Mouse (Mus musculus) midbrain, embryonic 10.5 days (tissue): ENCODE data around the gene Dhx15. TPM values are rescaled to one million over a fixed set of nuclear protein-coding genes. Genes with fewer than 3 reads are reported as not detected.

Source experiments
- DNase-seq: peaks from one replicate; pipeline ENCODE4 v3.0.0-alpha.2; 2017; ENCODE audit warnings: low spot score
- H3K27ac ChIP-seq: fragments of 300-500 bp; sonication (generic); replicated peaks from 2 replicates; pipeline ENCODE4 v1.5.1; 2016; ENCODE audit warnings: mild to moderate bottlenecking
- H3K27me3 ChIP-seq: fragments of 300-500 bp; sonication (generic); 2 replicates; pipeline ENCODE4 v1.6.1; 2016; ENCODE audit warnings: low read depth, mild to moderate bottlenecking; ENCODE audit not compliant: poor library complexity, severe bottlenecking
- H3K36me3 ChIP-seq: fragments of 300-500 bp; sonication (generic); 2 replicates; pipeline ENCODE4 v1.6.1; 2016; ENCODE audit warnings: mild to moderate bottlenecking, moderate library complexity
- H3K4me1 ChIP-seq: fragments of 300-500 bp; sonication (generic); 2 replicates; pipeline ENCODE4 v1.6.1; 2016
- H3K4me3 ChIP-seq: fragments of 300-500 bp; sonication (generic); 2 replicates; pipeline ENCODE4 v1.5.1; 2016; ENCODE audit warnings: mild to moderate bottlenecking, moderate library complexity
- H3K9me3 ChIP-seq: fragments of 300-500 bp; sonication (generic); replicated peaks from 2 replicates; pipeline ENCODE4 v1.6.1; 2016; ENCODE audit warnings: mild to moderate bottlenecking
- WGBS: fragments of 180-500 bp; shearing (Covaris S2); methylation state at CpG from one replicate; pipeline ENCODE4 v1.1.7; 2016; 5-methylcytosine and 5-hydroxymethylcytosine counted together
- polyA plus RNA-seq: library from polyadenylated mRNA; unstranded; fragments of >200 nt; fragmentation: Nextera tagmentation; extraction: Ambion mirVana; gene quantifications from 2 replicates; pipeline ENCODE4 v1.2.1, GENCODE M21; 2016

The Dhx15 gene
- polyA plus RNA-seq, 1 experiment from 2014 or later: 204 TPM

DNA sequence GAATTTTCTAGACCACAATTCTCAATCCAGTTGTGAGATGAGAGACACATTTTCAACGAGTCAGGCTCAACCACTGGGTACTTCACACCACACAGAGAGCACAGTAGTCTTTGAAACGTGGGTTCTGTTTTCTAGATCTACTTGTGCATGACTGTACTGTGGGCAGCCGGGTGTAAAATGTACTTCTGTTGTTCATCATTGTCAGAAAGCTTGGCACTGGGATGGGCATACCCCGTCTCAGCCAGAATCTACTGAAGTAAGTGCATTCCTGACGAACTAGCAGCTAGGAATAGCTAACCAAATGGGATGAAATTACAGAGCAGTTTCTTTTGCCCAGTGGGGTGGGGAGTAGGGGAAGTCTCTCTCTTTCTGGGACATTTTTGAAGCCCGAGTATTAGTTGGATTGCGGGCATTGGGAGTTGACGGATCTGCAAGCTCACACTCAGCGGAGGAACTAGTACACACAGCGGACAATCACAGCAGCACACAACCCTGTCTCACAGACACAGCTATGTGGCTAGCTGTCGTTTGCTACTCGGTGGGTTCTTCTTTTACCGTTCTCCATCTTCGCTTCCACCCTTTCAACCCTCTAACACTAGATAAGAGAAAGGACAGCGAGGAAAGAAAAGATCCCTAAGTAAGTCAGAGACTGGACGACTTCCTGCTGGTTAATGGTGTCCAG lies 54.7 kb downstream of the Dhx15 start:
- no peak overlapping the region for H3K4me3 ChIP-seq
- H3K36me3 ChIP-seq: peaks cover 45% of the 10 kb centered on the region
- H3K27ac ChIP-seq: no peak overlapping the region
- H3K4me1 ChIP-seq: no peaks in the 10 kb centered on the region
- 89% methylated on average over 16 of the region's 16 CpGs for WGBS
- DNase-seq: no peak
- H3K9me3 ChIP-seq: no peaks in the 10 kb centered on the region
- no peaks in the 10 kb centered on the region for H3K27me3 ChIP-seq

- H3K4me1 ChIP-seq: no peaks in the 10 kb centered on the region
- H3K4me3 ChIP-seq: no peak overlapping the region
- no peaks in the 10 kb centered on the region for H3K27me3 ChIP-seq
- H3K36me3 ChIP-seq: peaks cover 19% of the 10 kb centered on the region; the same call in 1 of the 2 replicates
- H3K27ac ChIP-seq: no peak overlapping the region
- 93% methylated on average over 7 of the region's 7 CpGs for WGBS
- no peaks in the 10 kb centered on the region for H3K9me3 ChIP-seq
- DNase-seq: no peak
These were observed 57.5 kb downstream of the Dhx15 start for GRCm38 (mm10) chr5:52132840-52133239.

GRCm38 (mm10) chr5:52132092-52132491 lies 58.2 kb downstream of the Dhx15 start:
- H3K27me3 ChIP-seq: no peaks in the 10 kb centered on the region
- no peaks in the 10 kb centered on the region for H3K4me1 ChIP-seq
- 20% methylated on average over 9 of the region's 9 CpGs for WGBS
- H3K36me3 ChIP-seq: peaks cover 15% of the 10 kb centered on the region; the same call in 1 of the 2 replicates
- no peak overlapping the region for H3K27ac ChIP-seq
- peak; percentile 70 for DNase-seq
- H3K4me3 ChIP-seq: no peak overlapping the region
- no peaks in the 10 kb centered on the region for H3K9me3 ChIP-seq

DNA sequence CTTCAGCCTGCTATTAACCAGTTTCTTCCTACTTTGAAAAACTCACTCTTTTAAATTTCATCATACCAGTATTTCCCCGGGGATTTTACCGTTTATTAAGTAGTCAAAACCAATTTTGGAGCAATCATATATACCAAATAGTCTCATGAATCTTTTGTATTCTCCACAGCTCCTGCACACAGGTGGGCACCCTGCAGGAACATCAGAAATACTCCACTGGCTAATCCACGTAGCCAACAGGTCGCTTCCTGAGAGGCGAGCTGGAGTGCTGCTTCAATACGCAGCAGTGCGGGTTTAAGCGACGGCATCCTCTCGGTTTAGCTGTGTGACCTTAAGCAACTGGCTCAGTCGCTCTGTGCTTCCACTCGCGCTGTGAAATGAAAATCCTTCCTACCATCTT lies 58.9 kb downstream of the Dhx15 start:
- H3K4me1 ChIP-seq: no peaks in the 10 kb centered on the region
- no peak overlapping the region for H3K27ac ChIP-seq
- no peaks in the 10 kb centered on the region for H3K27me3 ChIP-seq
- H3K36me3 ChIP-seq: peaks cover 13% of the 10 kb centered on the region; the same call in 1 of the 2 replicates
- WGBS: 92% methylated on average over 13 of the region's 13 CpGs
- no peak for DNase-seq
- H3K4me3 ChIP-seq: no peak overlapping the region
- no peaks in the 10 kb centered on the region for H3K9me3 ChIP-seq

GRCm38 (mm10) chr5:52130496-52130895 lies 59.8 kb downstream of the Dhx15 start:
- H3K27ac ChIP-seq: no peak overlapping the region
- H3K4me1 ChIP-seq: no peaks in the 10 kb centered on the region
- DNase-seq: no peak
- 89% methylated on average over 1 of the region's 1 CpGs for WGBS
- no peaks in the 10 kb centered on the region for H3K27me3 ChIP-seq
- peaks cover 13% of the 10 kb centered on the region; the same call in 1 of the 2 replicates for H3K36me3 ChIP-seq
- no peak overlapping the region for H3K4me3 ChIP-seq
- no peaks in the 10 kb centered on the region for H3K9me3 ChIP-seq

DNA sequence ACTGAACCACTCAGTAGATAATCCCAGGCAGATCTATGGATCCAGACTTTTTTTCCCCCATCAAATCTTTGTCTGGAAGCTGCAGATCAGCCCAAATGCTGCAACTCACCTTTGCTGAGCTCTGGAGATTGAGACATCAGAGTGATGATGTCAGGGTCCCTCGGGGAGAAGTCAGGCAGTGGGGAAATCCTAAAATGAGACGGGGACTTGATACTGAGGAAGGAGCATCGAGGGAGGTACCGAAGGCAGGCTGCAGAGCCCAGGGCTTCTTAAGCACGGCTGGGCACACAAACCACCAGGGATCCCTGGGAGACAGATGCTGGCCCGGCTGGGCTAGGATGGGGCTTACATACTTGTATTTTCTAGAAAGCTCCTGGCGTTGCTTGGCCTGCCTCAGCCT lies 64.1 kb downstream of the Dhx15 start:
- Histone ChIP-seq H3K27ac (no peak overlapping the region), H3K4me3 (no peak overlapping the region), H3K4me1 (no peaks in the 10 kb centered on the region), H3K27me3 (no peaks in the 10 kb centered on the region), H3K9me3 (no peaks in the 10 kb centered on the region), H3K36me3 (no peaks in the 10 kb centered on the region)
- 62% methylated on average over 7 of the region's 7 CpGs for WGBS
- DNase-seq: no peak

GRCm38 (mm10) chr5:52125854-52126253 lies 64.5 kb downstream of the Dhx15 start:
- Histone ChIP-seq H3K27ac (no peak overlapping the region), H3K27me3 (no peaks in the 10 kb centered on the region), H3K9me3 (no peaks in the 10 kb centered on the region), H3K36me3 (no peaks in the 10 kb centered on the region), H3K4me1 (no peaks in the 10 kb centered on the region), H3K4me3 (no peak overlapping the region)
- no peak for DNase-seq
- WGBS: 75% methylated on average over 8 of the region's 8 CpGs

- WGBS: 90% methylated on average over 6 of the region's 6 CpGs
- H3K27ac ChIP-seq: no peak overlapping the region
- H3K4me1 ChIP-seq: no peaks in the 10 kb centered on the region
- peaks cover 13% of the 10 kb centered on the region for H3K27me3 ChIP-seq
- DNase-seq: no peak
- no peak overlapping the region for H3K4me3 ChIP-seq
- H3K36me3 ChIP-seq: no peaks in the 10 kb centered on the region
- H3K9me3 ChIP-seq: no peaks in the 10 kb centered on the region
These were observed 68.2 kb downstream of the Dhx15 start for GRCm38 (mm10) chr5:52122146-52122545.

DNA sequence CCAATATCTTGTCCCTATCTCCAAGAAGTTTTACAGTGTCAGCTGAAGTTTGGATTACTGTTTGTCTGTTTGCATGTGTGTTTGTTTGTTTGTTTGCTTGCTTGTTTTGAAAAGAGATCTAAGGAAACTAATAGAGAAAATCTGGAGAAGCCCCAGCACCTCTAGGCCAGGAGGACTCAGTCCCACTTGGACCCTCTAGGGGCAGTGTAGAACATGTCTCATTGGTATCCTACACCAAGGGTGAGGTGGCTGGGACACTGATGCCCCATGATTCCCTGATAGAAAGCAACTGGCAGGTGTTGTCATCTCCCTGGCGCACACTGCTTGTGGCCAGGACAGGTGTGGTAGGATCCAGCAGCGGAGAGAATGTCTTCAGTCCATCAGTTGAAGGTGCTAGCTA lies 70.5 kb downstream of the Dhx15 start:
- Histone ChIP-seq H3K4me3 (no peak overlapping the region), H3K4me1 (peaks cover 15% of the 10 kb centered on the region), H3K36me3 (no peaks in the 10 kb centered on the region), H3K27ac (no peak overlapping the region), H3K27me3 (peaks cover 30% of the 10 kb centered on the region), H3K9me3 (no peaks in the 10 kb centered on the region)
- no peak for DNase-seq
- 53% methylated on average over 2 of the region's 2 CpGs for WGBS

GRCm38 (mm10) chr5:52119192-52119591 lies 71.1 kb downstream of the Dhx15 start:
- WGBS: 74% methylated on average over 2 of the region's 2 CpGs
- Histone ChIP-seq H3K9me3 (no peaks in the 10 kb centered on the region), H3K27me3 (peaks cover 36% of the 10 kb centered on the region), H3K4me1 (peaks cover 21% of the 10 kb centered on the region), H3K4me3 (no peak overlapping the region), H3K27ac (no peak overlapping the region), H3K36me3 (no peaks in the 10 kb centered on the region)
- no peak for DNase-seq

- Histone ChIP-seq H3K4me3 (no peak overlapping the region), H3K4me1 (peaks cover 35% of the 10 kb centered on the region), H3K27ac (no peak overlapping the region), H3K27me3 (peaks cover 50% of the 10 kb centered on the region), H3K36me3 (no peaks in the 10 kb centered on the region), H3K9me3 (no peaks in the 10 kb centered on the region)
- no peak for DNase-seq
- 83% methylated on average over 4 of the region's 4 CpGs for WGBS
These were observed 72.5 kb downstream of the Dhx15 start for GRCm38 (mm10) chr5:52117829-52118228.

DNA sequence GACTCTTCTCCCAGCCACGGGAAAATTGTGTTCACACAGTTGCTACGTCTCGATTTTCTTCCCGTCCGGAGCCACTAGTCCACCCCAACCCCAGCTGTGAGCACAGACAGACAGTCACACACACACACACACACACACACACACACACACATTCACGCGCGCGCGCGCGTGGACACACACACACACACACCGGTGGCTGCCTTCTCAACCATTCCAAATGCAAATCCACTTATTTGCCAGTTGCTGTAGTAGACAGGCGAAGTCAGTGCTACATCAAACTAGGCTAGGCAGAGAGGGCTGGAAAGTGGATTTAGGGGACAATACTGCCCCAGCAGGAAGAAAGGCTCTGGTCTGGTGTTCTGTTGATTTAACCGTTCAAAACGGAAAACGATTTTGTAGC lies 73.9 kb downstream of the Dhx15 start:
- Histone ChIP-seq H3K4me3 (peak overlapping the region; percentile 61), H3K27ac (no peak overlapping the region), H3K9me3 (no peaks in the 10 kb centered on the region), H3K27me3 (peaks cover 64% of the 10 kb centered on the region), H3K4me1 (peaks cover 44% of the 10 kb centered on the region), H3K36me3 (no peaks in the 10 kb centered on the region)
- DNase-seq: no peak
- 1% methylated on average over 17 of the region's 17 CpGs for WGBS

DNA sequence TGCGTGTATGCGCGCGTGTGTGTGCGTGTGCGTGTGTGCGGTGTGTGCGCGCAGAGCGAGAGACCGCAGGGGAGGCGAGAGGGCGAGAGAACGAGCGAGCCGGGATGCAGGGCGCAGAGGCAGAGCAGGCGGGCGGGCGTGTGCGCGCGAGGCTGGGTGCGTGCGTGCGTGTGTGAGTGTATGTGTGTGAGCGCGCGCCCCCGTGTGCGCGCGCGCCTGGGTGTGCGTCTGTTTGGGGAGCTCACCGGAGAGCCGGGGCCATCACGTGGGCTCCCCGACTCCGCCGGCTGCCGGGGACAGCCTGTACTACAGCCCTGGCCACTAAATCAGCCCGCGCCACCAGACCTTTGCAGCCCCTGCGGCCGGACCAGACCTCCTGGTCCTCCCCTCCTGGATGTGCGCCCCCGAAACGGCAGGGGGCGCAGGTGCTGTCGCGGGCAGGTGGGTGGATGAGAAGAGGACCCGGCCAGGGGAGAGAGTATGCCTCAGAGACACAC lies 74.4 kb downstream of the Dhx15 start:
- Histone ChIP-seq H3K27ac (peak overlapping the region; percentile 69), H3K9me3 (no peaks in the 10 kb centered on the region), H3K27me3 (peaks cover 69% of the 10 kb centered on the region), H3K4me3 (peak overlapping the region; percentile 61), H3K36me3 (no peaks in the 10 kb centered on the region), H3K4me1 (peaks cover 44% of the 10 kb centered on the region)
- 0% methylated on average over 53 of the region's 53 CpGs for WGBS
- DNase-seq: peak; percentile 86
